Mouse (Mus musculus): ENCODE results near the gene Erbb3. TPM values are rescaled to one million over a fixed set of nuclear protein-coding genes. Genes with fewer than 3 reads are reported as not detected.
"Not testable (repeated sequence)": the region's sequence is repeated elsewhere in the genome, so short reads cannot be mapped to it uniquely, and the experiment has no call there.

Gene Erbb3
- 24.0 and 27.6 TPM in 2 replicates for polyA plus RNA-seq (2015; fragmentation: Nextera tagmentation; extraction: Ambion mirVana)

DNA sequence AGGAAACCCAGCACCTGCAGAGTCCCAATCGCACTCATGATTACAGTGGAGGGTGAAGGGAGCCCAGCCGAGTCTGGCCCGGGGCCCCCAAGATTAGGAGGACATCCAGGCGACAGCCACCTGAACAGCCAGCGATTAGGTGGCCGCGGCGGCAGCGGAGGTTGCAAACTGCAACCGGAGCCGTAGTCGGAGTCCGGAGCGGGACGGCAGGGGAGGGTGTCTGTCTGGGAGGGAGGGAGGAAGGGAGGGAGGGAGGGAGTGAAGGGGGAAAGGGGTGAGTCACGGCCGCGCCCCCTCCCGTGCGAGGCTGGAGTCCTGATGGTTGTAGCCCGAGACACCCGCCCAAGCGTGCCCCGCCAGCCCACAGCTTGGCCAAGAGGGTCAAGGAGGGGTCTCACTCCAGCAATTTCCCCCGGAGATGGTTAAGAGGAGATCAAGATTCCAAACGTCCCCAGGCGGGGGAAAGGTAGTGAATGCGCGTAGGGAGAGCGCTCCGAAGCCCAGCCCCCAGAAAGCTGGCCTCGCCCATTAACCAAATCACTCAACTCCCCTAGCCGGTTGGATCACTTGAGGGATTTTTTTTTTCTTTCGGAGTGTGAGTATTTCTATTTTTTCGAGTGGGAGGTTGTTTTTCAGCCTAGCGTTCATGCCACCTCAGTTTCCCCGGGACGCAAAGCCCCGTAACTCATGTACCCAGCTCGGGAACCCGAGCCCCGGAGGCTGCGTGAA is at the start of gene Erbb3:
Erbb3 (minus strand) TSS at position 189 of the 729 bp plus-strand sequence.
- under 1% methylated on average over 42 of the region's 43 CpGs for WGBS
- Histone ChIP-seq H3K4me1 (peaks cover 16% of the 10 kb centered on the region), H3K27me3 (replicated peaks) (0 out of 2 replicates have a peak, but pooled peaks cover 16% of the 10 kb centered on the region), H3K4me3 (replicated peaks) (peak within 1 kb of the TSS; percentile 66), H3K9me3 (no peaks in the 10 kb centered on the region), H3K4me2 (peak within 1 kb of the TSS; percentile 97), H3K36me3 (no peaks in the 10 kb centered on the region), H3K27ac (peak within 1 kb of the TSS; percentile 97), H3K9ac (peak within 1 kb of the TSS; percentile 66)
- ATAC-seq (ENCODE audit: insufficient read depth, low FRiP score, low read depth), result peak; percentile 74

DNA sequence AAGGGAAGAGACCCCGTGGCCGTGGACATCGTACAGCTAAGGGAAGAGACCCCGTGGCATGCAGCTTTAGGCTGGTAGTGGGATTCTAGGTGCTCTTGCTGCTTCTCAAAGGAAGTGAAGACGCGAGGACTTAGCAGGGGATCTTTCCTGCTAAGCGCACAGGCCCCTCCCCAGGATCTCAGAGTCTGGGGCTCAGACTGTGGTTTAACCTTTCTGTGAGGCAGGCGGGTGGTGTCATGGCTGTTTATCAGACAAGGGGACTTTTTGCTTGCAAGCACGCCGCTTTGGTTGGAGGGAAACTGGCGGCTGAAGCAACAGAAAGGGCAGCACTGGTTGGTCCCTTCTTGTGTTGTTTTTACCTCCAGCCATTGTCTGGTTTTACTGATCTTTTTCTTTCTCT is 47.6 kb upstream of the Erbb3 start:
- Histone ChIP-seq H3K4me3 (replicated peaks) (no peak overlapping the region), H3K4me2 (no peak overlapping the region), H3K9me3 (no peaks in the 10 kb centered on the region), H3K27me3 (replicated peaks) (no peaks in the 10 kb centered on the region), H3K9ac (no peak overlapping the region), H3K36me3 (0 out of 2 replicates have a peak, but pooled peaks cover 2% of the 10 kb centered on the region), H3K4me1 (no peaks in the 10 kb centered on the region; the same call in 1 of the 2 replicates), H3K27ac (no peak overlapping the region)
- 27% methylated on average over 11 of the region's 11 CpGs for WGBS
- no peak for ATAC-seq (ENCODE audit: insufficient read depth, low FRiP score, low read depth)

DNA sequence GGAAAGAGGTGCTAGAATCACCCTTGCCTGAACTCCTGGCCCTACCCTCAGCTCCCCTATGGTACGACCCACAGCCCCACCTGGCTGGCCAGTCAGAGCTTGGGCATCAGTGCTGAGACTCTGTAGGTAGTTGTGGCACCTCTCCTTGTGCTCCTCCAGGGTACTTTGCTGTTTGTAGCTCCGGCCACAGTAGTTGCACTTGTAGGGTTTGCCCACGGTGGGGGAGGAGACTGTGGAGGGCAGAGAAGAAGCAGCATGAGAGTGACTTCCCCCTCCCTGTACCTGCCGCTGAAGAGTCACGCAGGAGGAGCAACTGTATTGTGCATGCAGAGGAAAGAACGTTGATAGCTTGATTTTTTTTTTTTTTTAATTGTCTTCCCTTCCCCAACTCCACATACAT is 47.1 kb upstream of the Erbb3 start:
- 55% methylated on average over 6 of the region's 6 CpGs for WGBS
- H3K27ac ChIP-seq, result no peak overlapping the region
- no peak for ATAC-seq (ENCODE audit: insufficient read depth, low FRiP score, low read depth)
- H3K9ac ChIP-seq, result no peak overlapping the region
- no peaks in the 10 kb centered on the region; the same call in 1 of the 2 replicates for H3K4me1 ChIP-seq
- H3K36me3 ChIP-seq, result 0 out of 2 replicates have a peak, but pooled peaks cover 2% of the 10 kb centered on the region
- no peaks in the 10 kb centered on the region for H3K27me3 ChIP-seq (replicated peaks)
- H3K9me3 ChIP-seq, result no peaks in the 10 kb centered on the region
- no peak overlapping the region for H3K4me2 ChIP-seq
- no peak overlapping the region for H3K4me3 ChIP-seq (replicated peaks)

DNA sequence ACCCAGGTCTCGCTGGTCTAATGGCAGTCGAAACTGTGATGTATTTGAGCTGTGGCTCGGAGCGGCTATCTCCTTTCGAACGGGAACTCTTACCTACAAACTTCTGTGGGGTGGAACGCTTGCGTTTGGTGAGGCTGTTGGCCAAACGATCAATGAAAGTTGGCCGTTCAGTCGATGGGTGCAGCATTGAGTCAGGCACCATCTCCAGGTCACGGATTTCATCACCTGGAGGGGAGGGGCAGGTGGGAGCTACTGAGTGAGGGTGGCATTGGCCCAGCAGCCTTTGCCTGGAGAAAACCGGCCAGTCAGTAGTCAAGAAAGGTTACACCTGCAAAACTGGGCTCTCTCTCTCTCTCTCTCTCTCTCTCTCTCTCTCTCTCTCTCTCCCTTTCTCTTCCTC is 46.2 kb upstream of the Erbb3 start:
- H3K9me3 ChIP-seq, result no peaks in the 10 kb centered on the region
- H3K4me1 ChIP-seq, result no peaks in the 10 kb centered on the region; the same call in 1 of the 2 replicates
- no peak for ATAC-seq (ENCODE audit: insufficient read depth, low FRiP score, low read depth)
- H3K27me3 ChIP-seq (replicated peaks), result no peaks in the 10 kb centered on the region
- H3K4me2 ChIP-seq, result no peak overlapping the region
- WGBS, result 91% methylated on average over 13 of the region's 13 CpGs
- H3K36me3 ChIP-seq, result 0 out of 2 replicates have a peak, but pooled peaks cover 2% of the 10 kb centered on the region
- H3K4me3 ChIP-seq (replicated peaks), result no peak overlapping the region
- H3K9ac ChIP-seq, result no peak overlapping the region
- no peak overlapping the region for H3K27ac ChIP-seq

DNA sequence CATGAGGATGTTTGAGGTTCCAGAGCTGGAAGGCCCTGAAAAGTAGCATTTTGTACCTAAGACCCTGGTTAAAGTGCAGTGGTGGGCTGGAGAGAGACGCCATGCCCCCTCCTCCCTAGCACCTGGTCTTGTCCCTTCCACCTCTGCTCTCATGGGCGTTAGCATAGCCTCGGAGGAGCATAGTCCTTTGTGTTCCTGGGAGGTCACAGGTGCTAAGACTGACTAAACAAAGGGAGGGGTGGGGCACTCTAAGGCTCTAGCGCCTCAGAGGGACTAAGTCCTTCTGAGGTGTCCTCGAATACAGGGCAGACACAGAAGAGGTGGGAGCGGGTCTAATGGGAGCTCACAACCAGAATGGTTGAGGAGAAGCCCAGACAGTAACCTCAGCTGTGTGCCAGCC is 42.1 kb upstream of the Erbb3 start:
- H3K36me3 ChIP-seq, result 0 out of 2 replicates have a peak, but pooled peaks cover 2% of the 10 kb centered on the region
- H3K27me3 ChIP-seq (replicated peaks), result no peaks in the 10 kb centered on the region
- H3K9ac ChIP-seq, result no peak overlapping the region
- no peak overlapping the region for H3K4me2 ChIP-seq
- H3K27ac ChIP-seq, result no peak overlapping the region
- no peak for ATAC-seq (ENCODE audit: insufficient read depth, low FRiP score, low read depth)
- no peak overlapping the region for H3K4me3 ChIP-seq (replicated peaks)
- WGBS, result 20% methylated on average over 6 of the region's 6 CpGs
- no peaks in the 10 kb centered on the region for H3K9me3 ChIP-seq
- H3K4me1 ChIP-seq, result no peaks in the 10 kb centered on the region

DNA sequence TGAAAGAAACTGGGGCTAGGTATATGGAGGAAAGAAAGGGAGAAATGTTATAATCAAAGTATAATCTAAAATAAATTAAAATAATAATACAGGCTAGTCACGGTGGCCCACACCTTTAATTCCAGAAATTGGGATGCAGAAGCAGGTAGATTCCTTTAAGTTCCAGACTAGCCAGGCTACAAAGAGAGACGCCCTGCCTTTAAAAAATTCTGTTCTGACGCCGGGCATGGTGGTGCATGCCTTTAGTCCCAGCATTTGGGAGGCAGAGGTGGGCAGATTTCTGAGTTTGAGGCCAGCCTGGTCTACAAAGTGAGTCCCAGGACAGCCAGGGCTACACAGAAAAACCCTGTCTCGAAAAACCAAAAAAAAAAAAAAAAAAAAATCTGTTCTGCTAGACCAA is 40.9 kb upstream of the Erbb3 start:
- not testable (repeated sequence) for H3K9me3 ChIP-seq; H3K4me2 ChIP-seq; H3K4me1 ChIP-seq; H3K36me3 ChIP-seq; H3K4me3 ChIP-seq (replicated peaks); H3K9ac ChIP-seq; H3K27ac ChIP-seq; ATAC-seq (ENCODE audit: insufficient read depth, low FRiP score, low read depth); H3K27me3 ChIP-seq (replicated peaks)
- WGBS, result 89% methylated on average over 5 of the region's 5 CpGs

DNA sequence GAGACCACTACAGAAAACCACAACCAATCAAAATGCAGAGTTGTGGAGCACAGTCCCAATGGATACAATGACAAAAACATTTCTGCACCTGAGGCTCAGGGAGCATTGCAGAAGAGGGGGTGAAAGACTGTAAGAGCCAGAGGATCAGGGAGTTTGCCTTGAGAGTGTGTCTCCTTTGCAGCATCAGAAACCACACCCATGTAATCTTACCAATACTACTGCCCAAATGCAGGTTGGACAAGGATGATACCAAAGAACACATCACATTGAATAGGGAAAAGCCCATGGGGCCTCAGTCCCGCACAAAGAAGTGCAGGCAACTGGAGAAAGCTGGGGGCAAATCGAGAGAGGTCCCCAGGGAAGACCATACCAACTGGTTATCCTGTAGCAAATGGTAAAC is 40.3 kb upstream of the Erbb3 start:
- no peak overlapping the region for H3K27ac ChIP-seq
- H3K27me3 ChIP-seq (replicated peaks), result no peaks in the 10 kb centered on the region
- ATAC-seq (ENCODE audit: insufficient read depth, low FRiP score, low read depth), result no peak
- H3K9me3 ChIP-seq, result no peaks in the 10 kb centered on the region
- no peak overlapping the region for H3K9ac ChIP-seq
- peaks cover 3% of the 10 kb centered on the region; the same call in 1 of the 2 replicates for H3K36me3 ChIP-seq
- H3K4me3 ChIP-seq (replicated peaks), result no peak overlapping the region
- WGBS, result 80% methylated on average over 2 of the region's 2 CpGs
- no peak overlapping the region for H3K4me2 ChIP-seq
- H3K4me1 ChIP-seq, result 0 out of 2 replicates have a peak, but pooled peaks cover 5% of the 10 kb centered on the region

DNA sequence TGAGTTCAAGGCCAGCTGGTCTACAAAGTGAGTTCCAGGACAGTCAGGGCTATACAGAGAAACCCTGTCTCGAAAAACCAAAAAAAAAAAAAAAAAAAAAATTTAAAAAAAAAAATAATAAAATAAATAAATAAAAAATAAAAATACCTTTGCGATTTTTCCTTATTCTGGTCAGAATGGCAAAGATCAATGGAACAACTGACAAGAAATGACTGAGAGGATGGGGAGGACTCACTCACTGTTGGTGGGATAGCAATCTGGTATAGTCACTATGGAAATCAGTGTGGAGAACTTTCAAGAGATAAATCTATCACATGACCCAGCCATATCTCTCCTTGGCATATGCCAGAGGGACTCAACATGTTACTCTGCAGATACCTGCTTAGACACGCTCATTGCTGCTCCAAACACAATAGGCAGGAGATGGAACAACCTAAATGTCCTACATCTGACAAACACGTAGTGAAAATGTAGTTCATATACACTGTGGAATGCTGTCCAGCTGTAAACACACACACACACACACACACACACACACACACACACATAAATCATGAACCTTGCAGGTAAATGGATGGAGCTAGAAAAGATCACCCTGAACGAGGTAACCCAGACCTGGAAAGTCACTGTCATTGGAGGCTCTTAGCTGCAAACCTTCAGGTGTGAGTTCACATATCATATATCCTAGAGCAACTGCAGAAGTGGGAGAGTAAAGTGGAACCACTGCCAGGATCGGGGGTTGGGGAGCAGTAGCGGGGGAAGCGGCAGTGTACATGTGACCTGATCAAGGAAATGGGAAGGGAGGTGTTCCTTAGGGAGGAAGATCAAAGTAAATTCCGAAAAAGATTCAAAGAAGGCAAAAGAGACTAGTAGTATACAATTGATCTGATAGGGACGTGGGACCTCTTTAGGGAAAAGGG is 38.2 kb upstream of the Erbb3 start:
- H3K9ac ChIP-seq, result no peak overlapping the region
- no peaks in the 10 kb centered on the region for H3K27me3 ChIP-seq (replicated peaks)
- ATAC-seq (ENCODE audit: insufficient read depth, low FRiP score, low read depth), result peak; percentile 10; the same call in 1 of the 2 replicates
- no peak overlapping the region for H3K27ac ChIP-seq
- 76% methylated on average over 10 of the region's 10 CpGs for WGBS
- H3K4me3 ChIP-seq (replicated peaks), result no peak overlapping the region
- peaks cover 17% of the 10 kb centered on the region for H3K36me3 ChIP-seq
- no peaks in the 10 kb centered on the region for H3K9me3 ChIP-seq
- H3K4me1 ChIP-seq, result 0 out of 2 replicates have a peak, but pooled peaks cover 5% of the 10 kb centered on the region
- no peak overlapping the region for H3K4me2 ChIP-seq

DNA sequence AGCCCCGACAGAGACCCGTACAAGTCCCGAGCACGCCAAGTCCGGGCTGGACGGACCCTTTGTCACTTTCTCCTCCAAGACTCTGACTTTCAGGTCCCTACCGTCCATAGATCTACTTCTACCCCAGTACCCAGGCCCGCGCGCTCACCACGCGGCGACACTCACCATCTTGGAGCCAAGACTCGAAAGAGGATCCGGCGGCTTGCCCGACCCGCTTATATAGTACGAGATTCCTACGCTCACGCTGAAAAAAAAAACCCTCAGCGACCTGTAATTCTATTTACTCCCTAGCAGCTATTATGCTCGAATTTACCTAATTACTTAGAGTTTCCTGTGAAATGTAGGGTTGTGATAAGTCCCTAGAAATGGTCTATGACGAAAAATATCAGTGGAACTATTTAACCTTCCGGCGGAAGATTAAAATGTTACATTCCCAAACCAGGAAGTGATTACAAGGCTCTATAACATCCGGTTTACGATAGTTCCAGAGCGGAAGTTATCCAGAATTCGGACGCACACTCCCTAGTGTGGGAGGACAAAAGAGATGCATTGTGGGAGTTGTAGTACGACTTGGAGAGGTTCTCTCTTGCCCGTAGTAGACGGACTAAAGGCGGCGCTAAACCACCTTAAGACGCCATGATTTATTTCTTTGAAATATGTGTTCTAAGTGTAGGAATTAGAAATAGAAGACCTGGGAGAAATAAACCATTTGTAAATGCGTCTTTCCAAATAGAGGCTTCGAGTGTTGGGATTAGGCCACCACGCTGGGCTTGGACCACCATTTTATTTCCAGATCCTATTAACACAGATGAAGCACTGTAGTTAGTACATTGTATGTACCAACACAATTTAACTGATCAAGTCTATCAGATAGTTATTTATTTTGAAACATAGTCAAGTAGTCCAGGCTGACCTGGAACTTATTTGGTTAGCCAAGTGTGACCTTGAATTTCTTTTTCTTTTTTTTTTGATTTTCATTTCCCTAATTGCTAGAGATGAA is 37.2 kb upstream of the Erbb3 start, which contains the start of gene Rps26:
Rps26 (minus strand) TSS at position 437 of the 1,000 bp plus-strand sequence.
- under 1% methylated on average over 40 of the region's 40 CpGs for WGBS
- H3K27me3 ChIP-seq (replicated peaks), result no peaks in the 10 kb centered on the region
- H3K4me1 ChIP-seq, result 0 out of 2 replicates have a peak, but pooled peaks cover 5% of the 10 kb centered on the region
- H3K4me3 ChIP-seq (replicated peaks), result peak within 1 kb of the TSS; percentile 81
- H3K9me3 ChIP-seq, result no peaks in the 10 kb centered on the region
- H3K4me2 ChIP-seq, result peak within 1 kb of the TSS; percentile 62
- ATAC-seq (ENCODE audit: insufficient read depth, low FRiP score, low read depth), result peak; percentile 97
- peak within 1 kb of the TSS; percentile 88 for H3K9ac ChIP-seq
- H3K27ac ChIP-seq, result peak within 1 kb of the TSS; percentile 69
- peaks cover 17% of the 10 kb centered on the region for H3K36me3 ChIP-seq

DNA sequence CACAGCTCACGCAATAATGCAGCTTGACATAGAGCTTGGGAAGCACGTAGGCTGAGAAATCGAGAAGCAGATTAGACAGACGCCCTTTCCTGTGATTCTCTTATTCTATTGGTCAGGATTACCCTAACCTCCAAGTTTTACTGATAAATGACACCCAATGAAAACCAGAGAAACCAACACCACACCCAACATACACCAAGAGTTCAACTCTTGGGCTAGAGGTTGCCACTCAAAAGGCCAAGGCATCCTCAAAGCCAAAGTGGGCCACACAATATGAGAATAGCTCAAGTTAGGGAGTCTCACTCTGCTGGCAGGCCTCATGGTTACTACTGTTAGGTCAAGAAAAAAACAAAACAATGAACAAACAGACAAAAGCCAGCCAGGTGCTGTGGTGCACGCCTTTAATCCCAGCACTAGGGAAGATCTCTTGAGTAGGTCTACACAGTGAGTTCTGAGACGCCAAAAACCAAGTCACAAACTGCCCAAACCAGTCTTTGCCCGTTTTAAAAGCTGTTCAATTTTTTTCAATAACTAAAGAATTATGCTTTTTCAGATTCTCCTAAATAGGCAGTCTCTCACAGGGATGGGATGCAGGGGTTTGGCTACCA is 35.9 kb upstream of the Erbb3 start:
- H3K4me3 ChIP-seq (replicated peaks), result peak overlapping the region; percentile 81
- no peak for ATAC-seq (ENCODE audit: insufficient read depth, low FRiP score, low read depth)
- no peaks in the 10 kb centered on the region for H3K27me3 ChIP-seq (replicated peaks)
- WGBS, result 35% methylated on average over 7 of the region's 7 CpGs
- peak overlapping the region; percentile 64 for H3K27ac ChIP-seq
- peak overlapping the region; percentile 88 for H3K9ac ChIP-seq
- H3K9me3 ChIP-seq, result no peaks in the 10 kb centered on the region
- H3K36me3 ChIP-seq, result peaks cover 17% of the 10 kb centered on the region
- H3K4me2 ChIP-seq, result peak overlapping the region; percentile 62
- H3K4me1 ChIP-seq, result 0 out of 2 replicates have a peak, but pooled peaks cover 5% of the 10 kb centered on the region
